Mouse (Mus musculus) brain, embryonic 14.5 days (tissue): ENCODE measurements around the gene Mybph.

Experiments used
- CTCF ChIP-seq: fragments of 200-500 bp; IDR thresholded peaks from 2 replicates; pipeline ENCODE4 v1.5.1; 2012; ENCODE audit warnings: inconsistent platforms, mild to moderate bottlenecking, moderate library complexity, borderline replicate concordance; ENCODE audit not compliant: insufficient read depth, insufficient read length; ENCODE audit errors: extremely low read depth
- POLR2A ChIP-seq: fragments of 200-500 bp; IDR thresholded peaks from 2 replicates; pipeline ENCODE4 v1.6.1; 2012; ENCODE audit warnings: mild to moderate bottlenecking, inconsistent platforms, borderline replicate concordance; ENCODE audit not compliant: poor library complexity, insufficient read depth, insufficient read length, severe bottlenecking; ENCODE audit errors: extremely low read depth

GRCm38 (mm10) chr1:134224649-134225227, 31.5 kb downstream of the Mybph start:
- TF ChIP-seq CTCF (no peak), POLR2A (no peak)
